Mouse (Mus musculus) bone marrow, adult 2 months (tissue): ENCODE results near the gene Fgfr2. TPM values are rescaled to one million over a fixed set of nuclear protein-coding genes. Genes with fewer than 3 reads are reported as not detected.

Experiments used
- H3K27ac ChIP-seq: fragments of 200-500 bp; 2 replicates; pipeline ENCODE4 v1.5.1; 2012; ENCODE audit warnings: low read depth, mild to moderate bottlenecking, control low read depth, inconsistent platforms, low read length; ENCODE audit not compliant: control insufficient read depth, poor library complexity, insufficient read depth
- H3K4me1 ChIP-seq: fragments of 200-500 bp; 2 replicates; pipeline ENCODE4 v1.6.1; 2011; ENCODE audit warnings: low read length; ENCODE audit not compliant: control insufficient read depth, insufficient read depth
- H3K4me3 ChIP-seq: fragments of 200-500 bp; replicated peaks from 2 replicates; pipeline ENCODE3; 2011; ENCODE audit warnings: mild to moderate bottlenecking, low read depth, low read length, control low read depth; ENCODE audit not compliant: control insufficient read depth
- CTCF ChIP-seq: fragments of 200-500 bp; IDR thresholded peaks from 2 replicates; pipeline ENCODE4 v1.5.1; 2011; ENCODE audit warnings: low read length, control low read depth; ENCODE audit not compliant: control insufficient read depth, insufficient read depth
- POLR2A ChIP-seq: fragments of 200-500 bp; IDR thresholded peaks from 2 replicates; pipeline ENCODE4 v1.6.1; 2011; ENCODE audit warnings: low read depth, mild to moderate bottlenecking, control low read depth, low read length, borderline replicate concordance; ENCODE audit not compliant: control insufficient read depth
- WGBS: fragments of 180-500 bp; shearing (Covaris S2); methylation state at CpG from one replicate; pipeline ENCODE4 v1.1.7; 2018; 5-methylcytosine and 5-hydroxymethylcytosine counted together
- polyA plus RNA-seq: library from polyadenylated mRNA; stranded (reverse); fragments of >200 nt; gene quantifications from 2 replicates; pipeline ENCODE4 v1.2.4, GENCODE M21; 2011; ENCODE audit warnings: low replicate concordance; ENCODE audit not compliant: missing spikeins, insufficient read depth, insufficient read length

Fgfr2 gene
- polyA plus RNA-seq, 1 experiment: 8.2 TPM

DNA sequence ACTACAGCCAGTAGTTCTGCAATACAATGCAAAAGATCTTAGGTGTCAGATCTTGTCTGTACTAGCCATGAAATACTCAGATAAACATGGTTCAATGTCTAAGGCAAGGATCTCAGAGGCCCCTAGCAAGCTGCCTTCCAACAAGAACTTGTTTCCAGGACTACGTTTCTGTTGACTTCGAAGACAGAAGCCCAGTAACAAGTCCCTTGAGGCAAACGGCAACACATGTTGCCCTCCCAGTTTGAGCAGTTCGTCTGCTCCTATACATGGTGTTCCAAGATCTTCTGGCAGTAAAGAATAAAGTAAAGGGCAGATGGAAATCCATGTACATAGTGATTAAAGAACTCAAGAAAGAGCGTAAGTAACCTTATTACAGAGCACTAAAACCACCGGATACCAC lies 269.8 kb downstream of the Fgfr2 start:
- TF ChIP-seq POLR2A (no peak), CTCF (no peak)
- WGBS: 79% methylated on average over 6 of the region's 6 CpGs
- Histone ChIP-seq H3K27ac (no peak overlapping the region), H3K4me1 (no peaks in the 10 kb centered on the region), H3K4me3 (no peak overlapping the region)

- TF ChIP-seq CTCF: no peak; the same call in 1 of the 2 replicates
- peak; percentile 80; the same call in 1 of the 2 replicates for TF ChIP-seq POLR2A
- Histone ChIP-seq H3K4me3 (peak within 1 kb of the TSS; percentile 80), H3K27ac (peak within 1 kb of the TSS; percentile 92), H3K4me1 (no peaks in the 10 kb centered on the region)
- whole genome bisulfite sequencing: under 1% methylated on average over 37 of the region's 37 CpGs
Measured at GRCm38 (mm10) chr7:132852173-132852844, 270.8 kb downstream of the Fgfr2 start, which contains the start of gene Eef1akmt2. Gene Eef1akmt2 (minus strand): TSS chr7:132852673.

DNA sequence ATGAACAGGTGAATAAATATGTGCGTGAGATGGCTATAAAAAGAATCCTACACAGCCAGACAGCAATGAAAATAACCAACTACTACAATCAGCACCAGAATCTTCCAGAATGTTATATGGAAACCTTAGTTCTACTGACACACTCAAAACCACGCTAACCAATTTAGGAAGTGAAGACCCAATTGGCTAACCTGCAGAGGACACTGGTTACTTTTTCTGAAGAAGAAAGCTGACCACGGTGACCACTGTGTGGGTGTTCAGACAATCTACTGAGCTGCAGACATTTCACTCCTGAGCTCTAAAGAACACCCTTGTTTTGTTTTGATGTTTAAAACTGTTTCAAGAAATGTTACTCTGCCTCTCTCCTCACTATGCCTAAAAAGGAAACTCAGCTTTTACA lies 280.0 kb downstream of the Fgfr2 start:
- WGBS: 41% methylated on average over 3 of the region's 3 CpGs
- TF ChIP-seq POLR2A (no peak), CTCF (no peak)

DNA sequence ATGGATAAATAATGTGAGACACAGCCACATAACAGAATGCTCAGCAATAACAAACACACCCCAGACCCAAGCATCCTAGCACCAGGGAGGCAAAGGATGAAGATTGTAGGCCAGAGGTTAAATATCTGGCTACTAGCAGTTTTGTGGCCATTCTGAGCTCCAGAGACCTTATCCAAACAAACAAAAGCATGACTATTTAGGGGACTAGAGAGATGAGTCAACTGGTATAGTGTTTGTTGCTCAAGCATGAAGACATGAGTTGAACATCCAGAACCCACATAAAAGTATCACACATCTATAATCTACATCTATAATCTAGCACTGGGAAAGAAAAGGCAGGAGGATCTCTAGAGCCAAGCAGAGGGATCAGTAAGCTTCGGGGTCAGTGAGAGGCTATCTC lies 280.7 kb downstream of the Fgfr2 start:
- H3K4me3 ChIP-seq: no peak overlapping the region
- TF ChIP-seq CTCF (no peak), POLR2A (no peak)
- H3K4me1 ChIP-seq: no peaks in the 10 kb centered on the region
- H3K27ac ChIP-seq: no peak overlapping the region
- 94% methylated on average over 1 of the region's 1 CpGs for WGBS

More for the DNA sequence above, 280.0 kb downstream of the Fgfr2 start:
- no peak overlapping the region for H3K27ac ChIP-seq
- no peaks in the 10 kb centered on the region for H3K4me1 ChIP-seq
- H3K4me3 ChIP-seq: no peak overlapping the region

GRCm38 (mm10) chr7:132841287-132841686 lies 281.9 kb downstream of the Fgfr2 start:
- H3K4me1 ChIP-seq: no peaks in the 10 kb centered on the region
- no peak overlapping the region for H3K4me3 ChIP-seq
- no peak for TF ChIP-seq CTCF
- TF ChIP-seq POLR2A: no peak
- H3K27ac ChIP-seq: no peak overlapping the region
- 79% methylated on average over 5 of the region's 5 CpGs for WGBS

DNA sequence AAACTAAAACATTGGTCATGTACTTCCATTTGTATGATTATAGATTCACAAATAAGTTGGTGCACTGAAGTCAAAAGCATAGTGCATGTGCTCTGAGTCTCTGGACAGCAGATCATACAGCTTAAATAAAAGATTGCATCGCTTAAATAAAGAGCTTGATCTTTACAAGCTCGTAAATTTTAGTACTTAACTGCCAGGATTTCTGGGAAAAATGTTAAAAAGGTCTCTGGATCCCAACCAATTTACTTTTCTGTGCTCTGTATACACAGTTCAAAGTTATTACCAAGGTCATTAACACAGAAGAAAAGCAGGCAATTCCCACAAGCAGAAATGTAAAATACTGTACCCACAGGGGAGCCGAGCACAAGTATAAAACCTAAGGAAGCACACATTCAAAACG lies 292.2 kb downstream of the Fgfr2 start:
- 86% methylated on average over 4 of the region's 4 CpGs for WGBS
- TF ChIP-seq POLR2A (no peak), CTCF (no peak)
- H3K27ac ChIP-seq: no peak overlapping the region
- H3K4me1 ChIP-seq: no peaks in the 10 kb centered on the region; the same call in 1 of the 2 replicates
- no peak overlapping the region for H3K4me3 ChIP-seq

DNA sequence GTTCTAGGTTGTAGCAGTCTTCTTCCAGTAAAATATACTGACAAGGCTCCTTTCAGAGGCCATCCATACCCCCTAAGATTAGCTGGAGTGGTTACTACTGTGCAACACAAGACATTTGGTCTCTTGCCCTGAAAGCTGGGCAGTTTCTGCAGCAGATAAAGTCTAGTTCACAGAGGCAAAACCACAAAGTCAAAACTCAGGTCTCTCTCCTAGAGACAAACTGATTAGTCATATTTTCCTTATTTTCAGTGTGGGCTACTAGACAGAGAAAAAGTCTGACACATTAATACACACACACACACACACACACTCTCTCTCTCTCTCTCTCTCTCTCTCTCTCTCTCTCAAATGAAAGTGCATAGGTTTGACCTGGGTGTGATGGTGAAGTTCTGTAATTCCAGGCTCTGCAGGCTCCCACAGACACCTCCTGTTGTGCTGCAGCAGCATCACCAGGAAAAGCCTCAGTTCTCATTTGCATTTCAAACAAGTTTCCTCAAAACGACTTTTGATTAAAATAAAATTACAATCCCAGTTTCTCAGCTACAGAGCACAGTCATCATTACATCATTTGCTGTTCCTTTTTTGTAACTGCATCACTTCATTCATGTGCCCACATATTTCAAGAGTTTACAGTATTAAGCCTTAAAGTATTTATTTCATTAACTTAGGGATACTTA lies 298.7 kb downstream of the Fgfr2 start:
- TF ChIP-seq CTCF (no peak), POLR2A (no peak)
- H3K4me3 ChIP-seq: no peak overlapping the region
- no peaks in the 10 kb centered on the region for H3K4me1 ChIP-seq
- 7% methylated on average over 1 of the region's 1 CpGs for WGBS
- no peak overlapping the region for H3K27ac ChIP-seq

DNA sequence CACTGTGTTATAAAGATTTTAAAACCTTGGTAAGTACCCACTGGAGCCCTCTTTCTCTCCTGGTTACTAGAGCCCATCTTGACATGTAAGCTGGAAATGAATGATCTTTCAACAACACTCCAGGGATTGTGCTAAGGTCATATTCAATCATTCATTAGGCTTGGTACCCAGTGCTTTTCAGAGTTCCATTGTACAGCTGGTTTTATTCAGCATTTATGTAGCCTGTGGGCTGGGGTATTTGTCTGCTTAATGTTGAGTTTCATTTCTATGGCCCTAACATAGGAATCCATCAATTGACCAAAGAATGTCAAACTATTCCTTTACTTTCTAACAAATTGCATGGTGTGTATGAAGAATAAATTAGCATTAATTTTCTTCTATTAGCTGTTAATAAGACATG lies 299.3 kb downstream of the Fgfr2 start:
- TF ChIP-seq CTCF (no peak), POLR2A (no peak)
- H3K4me1 ChIP-seq: no peaks in the 10 kb centered on the region
- H3K27ac ChIP-seq: no peak overlapping the region

GRCm38 (mm10) chr7:132820692-132821091 lies 302.5 kb downstream of the Fgfr2 start:
- TF ChIP-seq CTCF (no peak), POLR2A (no peak)
- H3K4me1 ChIP-seq: no peaks in the 10 kb centered on the region
- no peak overlapping the region for H3K4me3 ChIP-seq
- H3K27ac ChIP-seq: no peak overlapping the region
- WGBS: 81% methylated on average over 3 of the region's 3 CpGs

More for the DNA sequence above, 299.3 kb downstream of the Fgfr2 start:
- no peak overlapping the region for H3K4me3 ChIP-seq
